ENCODE assay signal across 15 mouse cellular contexts in genomic region chr10:8233148-8233901, GRCm38 (mm10).
A peak's percentile ranks its signal among the peaks of the same experiment; 100 is the strongest.
DNase-seq lines count a peak whose midpoint lies in the region; ATAC-seq and TF ChIP-seq lines count a peak whose summit lies in the region.
"Had no signal": no experiment of that assay in that cellular context is flagged by ENCODE, and none has a peak within 500 bp of the region (broad histone marks: within the 10 kb centered on the region; RNA-seq: fewer than 3 reads in every experiment).

No protein-coding gene starts in this region.

- H3K79me2 ChIP-seq in liver, adult 2 months (ENCODE audit: control insufficient read depth, insufficient read depth, low read length): no peaks in the 10 kb centered on the region

- H3K27ac ChIP-seq in embryonic facial prominence, embryonic 13.5 days: peak overlapping the region; percentile 29; the same call in 1 of the 2 replicates
- no peak overlapping the region for H3K27ac ChIP-seq in embryonic facial prominence, embryonic 10.5 days (replicated peaks)
- no peak overlapping the region for H3K27ac ChIP-seq in liver, adult 2 months (replicated peaks; ENCODE audit: insufficient read depth, low read depth, low read length)
- no peak overlapping the region for H3K27ac ChIP-seq in liver, embryonic 12.5 days
- H3K27ac ChIP-seq in embryonic facial prominence, embryonic 14.5 days (replicated peaks; ENCODE audit: low read depth, low read length): peak overlapping the region; percentile 16; the same call in 1 of the 2 replicates
- H3K27ac ChIP-seq: heart, adult 2 months had no signal

- peaks cover 3% of the 10 kb centered on the region; the same call in 1 of the 2 replicates for H3K9me3 ChIP-seq in embryonic facial prominence, embryonic 13.5 days
- peaks cover 5% of the 10 kb centered on the region for H3K9me3 ChIP-seq in embryonic facial prominence, embryonic 10.5 days
- no peaks in the 10 kb centered on the region for H3K9me3 ChIP-seq in liver, embryonic 12.5 days (replicated peaks)
- H3K9me3 ChIP-seq in embryonic facial prominence, embryonic 14.5 days (ENCODE audit: control insufficient read depth, low read length): no peaks in the 10 kb centered on the region; the same call in 1 of the 2 replicates

- H3K4me2 ChIP-seq in embryonic facial prominence, embryonic 13.5 days: no peak overlapping the region
- H3K4me2 ChIP-seq in liver, embryonic 12.5 days: no peak overlapping the region
- no peak overlapping the region for H3K4me2 ChIP-seq in embryonic facial prominence, embryonic 14.5 days (ENCODE audit: low read depth, low read length)

- H3K27me3 ChIP-seq in embryonic facial prominence, embryonic 13.5 days: no peaks in the 10 kb centered on the region
- H3K27me3 ChIP-seq in embryonic facial prominence, embryonic 10.5 days (replicated peaks; ENCODE audit: low read depth, poor library complexity, severe bottlenecking): no peaks in the 10 kb centered on the region
- no peaks in the 10 kb centered on the region for H3K27me3 ChIP-seq in liver, adult 2 months (ENCODE audit: control insufficient read depth, insufficient read depth, low read length)
- no peaks in the 10 kb centered on the region for H3K27me3 ChIP-seq in liver, embryonic 12.5 days (replicated peaks)
- no peaks in the 10 kb centered on the region for H3K27me3 ChIP-seq in embryonic facial prominence, embryonic 14.5 days (replicated peaks; ENCODE audit: control insufficient read depth, insufficient read depth, low read length)

- no peak overlapping the region for H3K9ac ChIP-seq in embryonic facial prominence, embryonic 13.5 days
- H3K9ac ChIP-seq in liver, adult 2 months (ENCODE audit: low read depth, low read length): no peak overlapping the region
- no peak overlapping the region for H3K9ac ChIP-seq in liver, embryonic 12.5 days
- no peak overlapping the region for H3K9ac ChIP-seq in embryonic facial prominence, embryonic 14.5 days (ENCODE audit: low read depth, low read length)

- no peak overlapping the region for H3K4me3 ChIP-seq in embryonic facial prominence, embryonic 13.5 days
- no peak overlapping the region for H3K4me3 ChIP-seq in embryonic facial prominence, embryonic 10.5 days
- H3K4me3 ChIP-seq in liver, adult 2 months (ENCODE audit: insufficient read depth, low read depth, low read length): no peak overlapping the region
- H3K4me3 ChIP-seq in liver, embryonic 12.5 days: no peak overlapping the region
- no peak overlapping the region for H3K4me3 ChIP-seq in embryonic facial prominence, embryonic 14.5 days (ENCODE audit: low read depth, low read length)
- H3K4me3 ChIP-seq: heart, adult 2 months had no signal

- H3K36me3 ChIP-seq in embryonic facial prominence, embryonic 13.5 days: no peaks in the 10 kb centered on the region
- H3K36me3 ChIP-seq in embryonic facial prominence, embryonic 10.5 days (replicated peaks): no peaks in the 10 kb centered on the region
- no peaks in the 10 kb centered on the region for H3K36me3 ChIP-seq in liver, adult 2 months (ENCODE audit: control insufficient read depth, insufficient read depth, low read length)
- H3K36me3 ChIP-seq in liver, embryonic 12.5 days: no peaks in the 10 kb centered on the region
- H3K36me3 ChIP-seq in embryonic facial prominence, embryonic 14.5 days (ENCODE audit: control insufficient read depth, insufficient read depth, low read length): no peaks in the 10 kb centered on the region

- WGBS in embryonic facial prominence, embryonic 13.5 days: 73% methylated on average over 8 of the region's 8 CpGs
- WGBS in embryonic facial prominence, embryonic 10.5 days: 76% methylated on average over 8 of the region's 8 CpGs
- 56% methylated on average over 8 of the region's 8 CpGs for WGBS in liver, adult 2 months
- whole genome bisulfite sequencing in liver, embryonic 12.5 days (ENCODE audit: insufficient replicate concordance): 74% methylated on average over 8 of the region's 8 CpGs
- 78% methylated on average over 8 of the region's 8 CpGs for WGBS in embryonic facial prominence, embryonic 14.5 days

- no peak for TF ChIP-seq CTCF in liver, adult 2 months (IDR thresholded peaks at IDR 0.05; ENCODE audit: low read depth, low read length)

- no peak for TF ChIP-seq POLR2A in liver, adult 2 months (IDR thresholded peaks at IDR 0.05; ENCODE audit: extremely low read depth, insufficient read depth, low read length)

- H3K4me1 ChIP-seq in embryonic facial prominence, embryonic 13.5 days: peaks cover 36% of the 10 kb centered on the region
- peaks cover 10% of the 10 kb centered on the region; the same call in 1 of the 2 replicates for H3K4me1 ChIP-seq in embryonic facial prominence, embryonic 10.5 days
- peaks cover 17% of the 10 kb centered on the region for H3K4me1 ChIP-seq in liver, adult 2 months (ENCODE audit: control insufficient read depth, insufficient read depth, low read length)
- no peaks in the 10 kb centered on the region for H3K4me1 ChIP-seq in liver, embryonic 12.5 days
- H3K4me1 ChIP-seq in embryonic facial prominence, embryonic 14.5 days (ENCODE audit: control insufficient read depth, insufficient read depth, low read length): peaks cover 5% of the 10 kb centered on the region; the same call in 1 of the 2 replicates

- no peak for ATAC-seq in embryonic facial prominence, embryonic 13.5 days (ENCODE audit: insufficient number of reproducible peaks, insufficient read depth, low FRiP score, low TSS enrichment, low read depth)
- ATAC-seq in liver, embryonic 12.5 days: no peak
- ATAC-seq in embryonic facial prominence, embryonic 14.5 days (ENCODE audit: low read depth): no peak
- no peak for ATAC-seq in granulocyte monocyte progenitor cell, adult 5-6 weeks (replicated peaks; ENCODE audit: poor library complexity, severe bottlenecking)

- no peak for DNase-seq in embryonic facial prominence, embryonic 10.5 days (ENCODE audit: low spot score)
- peak; percentile 79 for DNase-seq in liver, adult 2 months (ENCODE audit: extremely low read depth, low read depth, low spot score)
- peak; percentile 57 for DNase-seq in embryonic facial prominence, embryonic 14.5 days (ENCODE audit: low spot score)
- DNase-seq in lung, postnatal 4 days: peak; percentile 31 to 59
- DNase-seq in testis, postnatal 14 days (ENCODE audit: low spot score): no peak
- DNase-seq: adrenal gland, adult 8-10 months; B cell, adult 2 months; embryo, embryonic 11 days; kidney, adult 11 months; retina, postnatal 1 day; thymus, adult 18-20 months had no signal

Comparison
In these comparisons a context has a peak if more than half of its experiments do, and no peak if none do; other contexts are left out.
1. H3K27ac ChIP-seq: peak in embryonic facial prominence, embryonic 13.5 days (single experiment) and embryonic facial prominence, embryonic 14.5 days (single experiment); none in embryonic facial prominence, embryonic 10.5 days (single experiment), liver, adult 2 months (single experiment) and liver, embryonic 12.5 days (single experiment).
2. DNase-seq: peak in liver, adult 2 months (single experiment), embryonic facial prominence, embryonic 14.5 days (single experiment) and lung, postnatal 4 days (2 of 2); none in embryonic facial prominence, embryonic 10.5 days (single experiment) and testis, postnatal 14 days (single experiment).